Mouse (Mus musculus) bone marrow, adult 2 months (tissue): Measurements from ENCODE around the gene Folh1.

Source experiments
- CTCF ChIP-seq: fragments of 200-500 bp; IDR thresholded peaks from 2 replicates; pipeline ENCODE4 v1.5.1; 2011; ENCODE audit warnings: low read length, control low read depth; ENCODE audit not compliant: control insufficient read depth, insufficient read depth
- POLR2A ChIP-seq: fragments of 200-500 bp; IDR thresholded peaks from 2 replicates; pipeline ENCODE4 v1.6.1; 2011; ENCODE audit warnings: low read depth, mild to moderate bottlenecking, control low read depth, low read length, borderline replicate concordance; ENCODE audit not compliant: control insufficient read depth

DNA sequence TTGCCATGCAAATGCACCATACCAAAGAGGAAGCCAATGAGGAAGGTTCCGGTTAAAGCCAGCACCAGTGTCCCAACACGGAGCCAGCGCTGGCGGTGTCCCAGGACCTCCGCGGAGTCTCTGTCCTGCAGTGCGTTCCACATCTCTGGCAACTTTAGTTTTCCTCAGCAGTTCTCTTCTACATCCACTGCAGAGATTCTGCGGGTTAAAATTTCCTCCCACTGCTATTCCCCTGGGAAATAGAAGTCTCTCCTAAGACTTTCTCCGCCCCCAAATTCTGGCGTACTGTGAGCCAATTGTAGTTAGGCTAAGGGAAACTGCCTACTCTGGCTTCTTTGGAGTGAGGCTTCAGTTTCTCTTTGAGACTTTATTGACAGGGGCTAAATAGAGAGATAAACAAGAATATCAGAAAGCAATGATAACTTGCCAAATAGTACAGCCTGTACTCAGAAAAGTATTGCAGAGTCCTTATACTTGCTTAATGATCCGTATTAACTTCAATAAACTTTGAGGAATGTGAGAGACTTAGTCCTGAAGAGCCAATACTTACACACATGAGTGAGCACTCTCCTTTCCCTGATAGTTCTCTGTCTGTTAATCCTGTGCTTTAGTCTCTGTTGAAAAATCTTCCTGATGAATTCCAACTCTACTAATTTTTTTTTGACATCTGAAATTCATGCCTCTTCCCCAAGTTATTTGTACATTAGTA is at the start of gene Folh1:
- TF ChIP-seq CTCF (no peak), POLR2A (no peak)
